Mouse (Mus musculus) lung, postnatal 4 days (tissue): ENCODE measurements at regions not wholly inside any gene's neighbourhood (a gene's known extent, or its start where the extent isn't known, plus 50 kb on each side); places are given as distances from the start of the nearest gene placed in this dataset.

ENCODE experiments used
- DNase-seq, 2 experiments: peaks; one replicate each; pipeline ENCODE4 v3.0.0; 2021

GRCm38 (mm10) chr11:117036977-117037376 lies 78.0 kb upstream of the Sec14l1 start:
- no peak for DNase-seq

GRCm38 (mm10) chr11:117038282-117039106 lies 76.5 kb upstream of the Sec14l1 start:
- DNase-seq, result peak; percentile 36 to 39

GRCm38 (mm10) chr11:117040829-117041228 lies 74.1 kb upstream of the Sec14l1 start:
- no peak for DNase-seq

GRCm38 (mm10) chr11:117042336-117042735 lies 72.6 kb upstream of the Sec14l1 start:
- no peak for DNase-seq

GRCm38 (mm10) chr11:117043524-117043923 lies 71.4 kb upstream of the Sec14l1 start:
- DNase-seq, result peak; percentile 51 to 67

- DNase-seq, result no peak
These were observed 70.2 kb upstream of the Sec14l1 start for GRCm38 (mm10) chr11:117044731-117045130.

- no peak for DNase-seq
These were observed 68.3 kb upstream of the Sec14l1 start for GRCm38 (mm10) chr11:117046636-117047035.

- DNase-seq, result peak; percentile 70 to 82
These were observed 67.6 kb upstream of the Sec14l1 start for GRCm38 (mm10) chr11:117047172-117047950.

GRCm38 (mm10) chr11:117048911-117049310 lies 66.1 kb upstream of the Sec14l1 start:
- DNase-seq, result no peak

GRCm38 (mm10) chr11:117050788-117051187 lies 64.2 kb upstream of the Sec14l1 start:
- no peak for DNase-seq

GRCm38 (mm10) chr11:117056958-117057357 lies 58.0 kb upstream of the Sec14l1 start:
- peak in 1 of 2 experiments; percentile 78 for DNase-seq

GRCm38 (mm10) chr11:117057451-117057850 lies 57.5 kb upstream of the Sec14l1 start:
- DNase-seq, result peak in 1 of 2 experiments; percentile 24

- DNase-seq, result no peak
These were observed 55.8 kb upstream of the Sec14l1 start for GRCm38 (mm10) chr11:117059120-117059519.

GRCm38 (mm10) chr11:117059981-117060705 lies 54.8 kb upstream of the Sec14l1 start:
- DNase-seq, result no peak

GRCm38 (mm10) chr11:117060706-117061337 lies 54.1 kb upstream of the Sec14l1 start:
- DNase-seq, result no peak

GRCm38 (mm10) chr11:117062772-117063499 lies 52.0 kb upstream of the Sec14l1 start:
- no peak for DNase-seq
